Mouse (Mus musculus) embryonic facial prominence, embryonic 15.5 days (tissue): ENCODE data around the gene Tsen54. TPM values are rescaled to one million over a fixed set of nuclear protein-coding genes. Genes with fewer than 3 reads are reported as not detected.

Source experiments
- ATAC-seq: fragments of 200-750 bp; cut with Nextera tagmentation; 2 replicates; pipeline ENCODE4 v1.8.0; 2017; ENCODE audit warnings: low read depth, moderate TSS enrichment; ENCODE audit not compliant: insufficient number of reproducible peaks, low FRiP score, low TSS enrichment
- H3K27ac ChIP-seq: fragments of 300-500 bp; sonication (generic); replicated peaks from 2 replicates; pipeline ENCODE4 v1.5.1; 2015; ENCODE audit warnings: mild to moderate bottlenecking, inconsistent platforms
- H3K27me3 ChIP-seq: fragments of 300-500 bp; sonication (generic); 2 replicates; pipeline ENCODE4 v1.6.1; 2015; ENCODE audit warnings: inconsistent platforms
- H3K36me3 ChIP-seq: fragments of 300-500 bp; sonication (generic); 2 replicates; pipeline ENCODE4 v1.6.1; 2015; ENCODE audit warnings: mild to moderate bottlenecking, inconsistent platforms
- H3K4me1 ChIP-seq: fragments of 300-500 bp; sonication (generic); 2 replicates; pipeline ENCODE4 v1.6.1; 2015; ENCODE audit warnings: inconsistent platforms
- H3K4me2 ChIP-seq: fragments of 300-500 bp; sonication (generic); replicated peaks from 2 replicates; pipeline ENCODE4 v1.6.1; 2015; ENCODE audit warnings: mild to moderate bottlenecking, inconsistent platforms
- H3K4me3 ChIP-seq: fragments of 300-500 bp; sonication (generic); replicated peaks from 2 replicates; pipeline ENCODE4 v1.5.1; 2015; ENCODE audit warnings: mild to moderate bottlenecking, inconsistent platforms
- H3K9ac ChIP-seq: fragments of 300-500 bp; sonication (generic); 2 replicates; pipeline ENCODE4 v1.6.1; 2015; ENCODE audit warnings: inconsistent platforms
- H3K9me3 ChIP-seq: fragments of 300-500 bp; sonication (generic); replicated peaks from 2 replicates; pipeline ENCODE4 v1.6.1; 2016; ENCODE audit warnings: inconsistent platforms
- WGBS: fragments of 180-500 bp; shearing (Covaris S2); methylation state at CpG from one replicate; pipeline ENCODE4 v1.1.7; 2015; 5-methylcytosine and 5-hydroxymethylcytosine counted together
- polyA plus RNA-seq: library from polyadenylated mRNA; unstranded; fragments of >200 nt; fragmentation: Nextera tagmentation; extraction: Ambion mirVana; gene quantifications from 2 replicates; pipeline ENCODE4 v1.2.1, GENCODE M21; 2015

The Tsen54 gene
- polyA plus RNA-seq, 1 experiment from 2014 or later = 34.8 TPM

- Histone ChIP-seq H3K9ac (no peak overlapping the region), H3K9me3 (no peaks in the 10 kb centered on the region), H3K4me3 (no peak overlapping the region), H3K36me3 (no peaks in the 10 kb centered on the region), H3K27me3 (peaks cover 26% of the 10 kb centered on the region), H3K27ac (0 out of 2 replicates have a peak overlapping the region, but pooled peaks have one; percentile 22), H3K4me1 (peaks cover 45% of the 10 kb centered on the region), H3K4me2 (no peak overlapping the region)
- 18% methylated on average over 8 of the region's 8 CpGs for WGBS
- no peak for ATAC-seq
These were observed 18.0 kb downstream of the Tsen54 start for GRCm38 (mm10) chr11:115832523-115832922.

GRCm38 (mm10) chr11:115833021-115833513 lies 18.5 kb downstream of the Tsen54 start:
- peaks cover 24% of the 10 kb centered on the region for H3K27me3 ChIP-seq
- no peak overlapping the region for H3K4me3 ChIP-seq
- ATAC-seq = no peak
- no peaks in the 10 kb centered on the region for H3K9me3 ChIP-seq
- no peak overlapping the region for H3K9ac ChIP-seq
- H3K27ac ChIP-seq = peak overlapping the region; percentile 22; the same call in 1 of the 2 replicates
- H3K4me1 ChIP-seq = peaks cover 45% of the 10 kb centered on the region
- H3K4me2 ChIP-seq = no peak overlapping the region
- 26% methylated on average over 8 of the region's 8 CpGs for WGBS
- H3K36me3 ChIP-seq = no peaks in the 10 kb centered on the region

GRCm38 (mm10) chr11:115834033-115834432 lies 19.5 kb downstream of the Tsen54 start:
- Histone ChIP-seq H3K4me2 (no peak overlapping the region), H3K9me3 (no peaks in the 10 kb centered on the region), H3K9ac (no peak overlapping the region), H3K27ac (no peak overlapping the region), H3K4me1 (peaks cover 54% of the 10 kb centered on the region), H3K36me3 (no peaks in the 10 kb centered on the region), H3K4me3 (no peak overlapping the region), H3K27me3 (peaks cover 24% of the 10 kb centered on the region)
- 62% methylated on average over 6 of the region's 6 CpGs for WGBS
- ATAC-seq = no peak

- Histone ChIP-seq H3K4me3 (no peak overlapping the region), H3K4me2 (no peak overlapping the region), H3K27me3 (0 out of 2 replicates have a peak, but pooled peaks cover 4% of the 10 kb centered on the region), H3K9me3 (no peaks in the 10 kb centered on the region), H3K9ac (no peak overlapping the region), H3K27ac (no peak overlapping the region), H3K4me1 (peaks cover 50% of the 10 kb centered on the region), H3K36me3 (no peaks in the 10 kb centered on the region)
- WGBS = 46% methylated on average over 11 of the region's 11 CpGs
- ATAC-seq = no peak
These were observed 22.3 kb downstream of the Tsen54 start for GRCm38 (mm10) chr11:115836656-115837395.

- 84% methylated on average over 22 of the region's 22 CpGs for WGBS
- no peak overlapping the region for H3K9ac ChIP-seq
- no peaks in the 10 kb centered on the region for H3K9me3 ChIP-seq
- H3K4me2 ChIP-seq = no peak overlapping the region
- no peak overlapping the region for H3K27ac ChIP-seq
- no peak overlapping the region for H3K4me3 ChIP-seq
- 0 out of 2 replicates have a peak, but pooled peaks cover 4% of the 10 kb centered on the region for H3K27me3 ChIP-seq
- peaks cover 50% of the 10 kb centered on the region for H3K4me1 ChIP-seq
- H3K36me3 ChIP-seq = no peaks in the 10 kb centered on the region
- ATAC-seq = no peak
These were observed 23.3 kb downstream of the Tsen54 start for GRCm38 (mm10) chr11:115837606-115838345.

GRCm38 (mm10) chr11:115838895-115839311 lies 24.4 kb downstream of the Tsen54 start:
- H3K9ac ChIP-seq = no peak overlapping the region
- H3K4me1 ChIP-seq = peaks cover 39% of the 10 kb centered on the region
- H3K27ac ChIP-seq = 0 out of 2 replicates have a peak overlapping the region, but pooled peaks have one; percentile 60
- no peaks in the 10 kb centered on the region for H3K36me3 ChIP-seq
- 0 out of 2 replicates have a peak, but pooled peaks cover 4% of the 10 kb centered on the region for H3K27me3 ChIP-seq
- 26% methylated on average over 4 of the region's 4 CpGs for WGBS
- no peak overlapping the region for H3K4me2 ChIP-seq
- ATAC-seq = peak; percentile 44; the same call in 1 of the 2 replicates
- no peak overlapping the region for H3K4me3 ChIP-seq
- H3K9me3 ChIP-seq = no peaks in the 10 kb centered on the region

GRCm38 (mm10) chr11:115839732-115840131 lies 25.2 kb downstream of the Tsen54 start:
- no peaks in the 10 kb centered on the region for H3K36me3 ChIP-seq
- no peak overlapping the region for H3K4me2 ChIP-seq
- no peak overlapping the region for H3K4me3 ChIP-seq
- no peak overlapping the region; the same call in 1 of the 2 replicates for H3K27ac ChIP-seq
- 63% methylated on average over 3 of the region's 3 CpGs for WGBS
- H3K9me3 ChIP-seq = no peaks in the 10 kb centered on the region
- no peak for ATAC-seq
- 0 out of 2 replicates have a peak, but pooled peaks cover 4% of the 10 kb centered on the region for H3K27me3 ChIP-seq
- H3K9ac ChIP-seq = no peak overlapping the region
- peaks cover 35% of the 10 kb centered on the region for H3K4me1 ChIP-seq

- 84% methylated on average over 6 of the region's 6 CpGs for WGBS
- ATAC-seq = no peak
- H3K4me3 ChIP-seq = no peak overlapping the region
- H3K36me3 ChIP-seq = peaks cover 9% of the 10 kb centered on the region; the same call in 1 of the 2 replicates
- H3K9ac ChIP-seq = no peak overlapping the region
- H3K27ac ChIP-seq = no peak overlapping the region
- no peak overlapping the region for H3K4me2 ChIP-seq
- H3K4me1 ChIP-seq = peaks cover 35% of the 10 kb centered on the region
- H3K9me3 ChIP-seq = no peaks in the 10 kb centered on the region
- H3K27me3 ChIP-seq = 0 out of 2 replicates have a peak, but pooled peaks cover 3% of the 10 kb centered on the region
These were observed 26.5 kb downstream of the Tsen54 start for GRCm38 (mm10) chr11:115841044-115841443.

GRCm38 (mm10) chr11:115841961-115842550 lies 27.5 kb downstream of the Tsen54 start:
- ATAC-seq = no peak
- peaks cover 32% of the 10 kb centered on the region for H3K4me1 ChIP-seq

GRCm38 (mm10) chr11:115843141-115843890 lies 28.8 kb downstream of the Tsen54 start:
- Histone ChIP-seq H3K4me1 (peaks cover 29% of the 10 kb centered on the region), H3K27me3 (no peaks in the 10 kb centered on the region), H3K9ac (no peak overlapping the region), H3K4me3 (no peak overlapping the region), H3K9me3 (no peaks in the 10 kb centered on the region), H3K36me3 (peaks cover 9% of the 10 kb centered on the region; the same call in 1 of the 2 replicates), H3K4me2 (no peak overlapping the region), H3K27ac (no peak overlapping the region)
- WGBS = 75% methylated on average over 13 of the region's 14 CpGs
- 0 out of 2 replicates have a peak, but pooled peaks have one; percentile 5 for ATAC-seq

More at GRCm38 (mm10) chr11:115841961-115842550, 27.5 kb downstream of the Tsen54 start:
- Histone ChIP-seq H3K27me3 (no peaks in the 10 kb centered on the region), H3K9me3 (no peaks in the 10 kb centered on the region), H3K36me3 (peaks cover 9% of the 10 kb centered on the region; the same call in 1 of the 2 replicates), H3K4me2 (no peak overlapping the region), H3K27ac (peak overlapping the region; percentile 60), H3K9ac (no peak overlapping the region), H3K4me3 (no peak overlapping the region)
- WGBS = 19% methylated on average over 6 of the region's 6 CpGs
